11 mouse cellular contexts compared by ENCODE assay signal in the genomic region with DNA sequence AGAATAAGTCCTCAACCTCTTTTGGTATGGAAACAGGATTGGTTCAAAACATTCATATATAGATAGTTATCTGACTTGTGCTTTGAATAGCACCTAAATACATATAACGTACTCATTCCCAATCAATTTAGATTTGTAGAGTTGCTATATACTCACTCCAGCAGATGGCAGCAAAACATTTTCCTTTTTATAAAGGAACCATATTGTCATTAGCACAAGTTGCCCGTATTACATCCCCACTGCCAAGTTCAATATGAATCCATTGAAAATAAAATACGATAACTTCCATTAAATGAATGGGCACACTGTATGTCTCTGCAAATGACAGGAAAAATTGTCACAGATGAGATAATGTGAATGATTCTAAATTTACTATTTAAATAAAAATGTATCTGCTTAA.
A peak's percentile ranks its signal among the peaks of the same experiment; 100 is the strongest.
DNase-seq lines count a peak whose midpoint lies in the region.
"Had no signal": no experiment of that assay in that cellular context is flagged by ENCODE, and none has a peak within 500 bp of the region (broad histone marks: within the 10 kb centered on the region; RNA-seq: fewer than 3 reads in every experiment).

No protein-coding gene starts in this region.

- intact Hi-C loops in left cerebral cortex, postnatal 36 days (cut with DNase I): no loop called here

- no peaks in the 10 kb centered on the region for H3K27me3 ChIP-seq in heart, embryonic 10.5 days (ENCODE audit: insufficient read depth, poor library complexity, severe bottlenecking)
- H3K27me3 ChIP-seq: embryonic facial prominence, embryonic 12.5 days had no signal

- H3K4me1 ChIP-seq in heart, embryonic 10.5 days: no peaks in the 10 kb centered on the region
- H3K4me1 ChIP-seq: embryonic facial prominence, embryonic 12.5 days had no signal

- no peak overlapping the region for H3K4me3 ChIP-seq in heart, embryonic 10.5 days
- H3K4me3 ChIP-seq: embryonic facial prominence, embryonic 12.5 days had no signal

- no peaks in the 10 kb centered on the region for H3K9me3 ChIP-seq in heart, embryonic 10.5 days
- H3K9me3 ChIP-seq: embryonic facial prominence, embryonic 12.5 days had no signal

- H3K36me3 ChIP-seq in heart, embryonic 10.5 days: no peaks in the 10 kb centered on the region
- H3K36me3 ChIP-seq: embryonic facial prominence, embryonic 12.5 days had no signal

- DNase-seq in cerebellum, postnatal 10 days: peak; percentile 14 to 61
- no peak for DNase-seq in cerebellum, postnatal 36 days
- DNase-seq in left cerebral cortex, adult 11 months (ENCODE audit: low spot score): peak; percentile 7
- DNase-seq in left cerebral cortex, postnatal 36 days (ENCODE audit: low spot score in 2 of 2): no peak
- DNase-seq in MN1 (ENCODE audit: low spot score): peak; percentile 24
- DNase-seq in forelimb bud, embryonic 11.5 days (ENCODE audit: low read depth, low spot score): peak; percentile 18
- no peak for DNase-seq in spleen, postnatal 36 days (ENCODE audit: low spot score in 2 of 2)
- no peak for DNase-seq in heart, embryonic 10.5 days (ENCODE audit: low spot score)
- DNase-seq: adrenal gland, adult 2 months; kidney, adult 8-10 months had no signal

- WGBS in heart, embryonic 10.5 days: 64% methylated on average over 3 of the region's 3 CpGs

- H3K27ac ChIP-seq in heart, embryonic 10.5 days: no peak overlapping the region
- H3K27ac ChIP-seq: embryonic facial prominence, embryonic 12.5 days had no signal

Comparison
In these comparisons a context has a peak if more than half of its experiments do, and no peak if none do; other contexts are left out.
1. DNase-seq: peak in cerebellum, postnatal 10 days (2 of 2), left cerebral cortex, adult 11 months (single experiment), MN1 (single experiment) and forelimb bud, embryonic 11.5 days (single experiment); none in cerebellum, postnatal 36 days (0 of 2), left cerebral cortex, postnatal 36 days (0 of 2), spleen, postnatal 36 days (0 of 2) and heart, embryonic 10.5 days (single experiment).